Mouse (Mus musculus): ENCODE measurements around the gene Klk9. TPM values are rescaled to one million over a fixed set of nuclear protein-coding genes. Genes with fewer than 3 reads are reported as not detected.

Gene Klk9
- polyA plus RNA-seq, 1 experiment from 2014 or later = not detected

DNA sequence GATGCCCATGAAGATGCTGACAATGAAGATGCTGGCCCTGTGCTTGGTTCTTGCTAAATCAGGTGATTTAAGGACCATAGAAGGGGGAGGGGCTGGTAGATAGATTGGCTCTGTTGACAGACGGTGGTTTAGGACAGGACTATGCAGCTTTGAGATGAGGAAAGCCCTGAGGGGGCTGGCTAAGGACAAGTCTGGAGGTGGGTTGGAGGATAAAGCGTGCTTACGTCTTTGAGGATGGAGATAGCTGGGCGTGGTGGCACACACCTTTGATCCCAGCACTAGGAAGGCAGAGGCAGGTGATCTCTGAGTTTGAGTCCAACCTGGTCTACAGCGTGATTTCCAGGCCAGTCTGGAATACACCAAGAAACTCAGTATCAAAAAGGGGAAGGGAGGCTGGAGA, 34.4 kb downstream of the Klk9 start:
- Histone ChIP-seq H3K9me3 (ENCODE audit: control insufficient read depth) (no peaks in the 10 kb centered on the region), H3K4me1 (replicated peaks; ENCODE audit: control insufficient read depth, insufficient read depth, low read length) (no peaks in the 10 kb centered on the region), H3K4me3 (ENCODE audit: low read depth, low read length) (no peak overlapping the region), H3K27me3 (replicated peaks; ENCODE audit: control insufficient read depth, insufficient read depth, low read length) (no peaks in the 10 kb centered on the region), H3K27ac (ENCODE audit: low read depth, low read length) (no peak overlapping the region), H3K9ac (ENCODE audit: low read depth, low read length) (no peak overlapping the region), H3K36me3 (ENCODE audit: control insufficient read depth, insufficient read depth) (no peaks in the 10 kb centered on the region), H3K4me2 (replicated peaks; ENCODE audit: low read depth) (no peak overlapping the region)
- 70% methylated on average over 5 of the region's 5 CpGs for WGBS
- no peak for TF ChIP-seq CTCF (IDR thresholded peaks at IDR 0.05; ENCODE audit: low read depth)
- ATAC-seq = no peak

DNA sequence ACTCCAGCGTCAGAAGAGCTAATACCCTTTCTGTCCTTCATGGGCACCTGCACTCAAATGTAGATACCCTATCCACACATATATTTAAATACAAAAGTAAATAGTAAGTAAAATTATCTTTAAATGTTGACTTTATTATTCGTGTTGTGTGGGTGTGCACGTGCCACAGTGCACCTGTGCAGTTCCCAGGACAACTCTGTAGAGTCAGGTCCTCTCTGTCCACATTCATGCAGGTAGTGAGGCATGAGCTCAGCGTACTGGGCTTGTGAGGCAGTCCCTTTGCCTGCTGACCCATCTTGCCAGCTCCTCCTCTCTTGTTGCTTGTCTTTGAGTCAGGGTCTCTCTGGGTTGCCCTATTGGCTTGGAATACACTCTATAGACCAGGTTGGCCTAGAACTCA, 36.0 kb downstream of the Klk9 start:
- no peaks in the 10 kb centered on the region for H3K4me1 ChIP-seq (replicated peaks; ENCODE audit: control insufficient read depth, insufficient read depth, low read length)
- no peak for TF ChIP-seq CTCF (IDR thresholded peaks at IDR 0.05; ENCODE audit: low read depth)
- 75% methylated on average over 4 of the region's 4 CpGs for WGBS
- H3K9ac ChIP-seq (ENCODE audit: low read depth, low read length) = no peak overlapping the region
- no peaks in the 10 kb centered on the region for H3K9me3 ChIP-seq (ENCODE audit: control insufficient read depth)
- H3K27ac ChIP-seq (ENCODE audit: low read depth, low read length) = no peak overlapping the region
- no peaks in the 10 kb centered on the region for H3K36me3 ChIP-seq (ENCODE audit: control insufficient read depth, insufficient read depth)
- H3K4me3 ChIP-seq (ENCODE audit: low read depth, low read length) = no peak overlapping the region
- no peaks in the 10 kb centered on the region for H3K27me3 ChIP-seq (replicated peaks; ENCODE audit: control insufficient read depth, insufficient read depth, low read length)
- ATAC-seq = no peak
- no peak overlapping the region for H3K4me2 ChIP-seq (replicated peaks; ENCODE audit: low read depth)

DNA sequence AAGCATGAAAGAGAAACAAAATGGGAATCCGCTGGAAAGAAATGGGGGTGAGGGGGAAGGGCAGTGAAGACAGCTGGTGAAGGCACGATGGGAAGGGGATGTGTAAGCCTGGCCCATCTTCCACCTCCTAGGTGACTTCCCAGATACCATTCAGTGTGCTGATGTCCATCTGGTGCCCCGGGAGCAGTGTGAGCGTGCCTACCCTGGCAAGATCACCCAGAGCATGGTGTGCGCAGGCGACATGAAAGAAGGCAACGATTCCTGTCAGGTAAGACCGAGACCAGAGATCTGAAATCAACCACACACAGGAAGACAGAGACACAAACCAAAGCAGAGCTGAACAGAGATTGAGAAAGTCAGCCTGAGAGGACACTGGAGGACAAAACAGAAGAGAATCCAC, 37.3 kb downstream of the Klk9 start:
- 85% methylated on average over 8 of the region's 8 CpGs for WGBS
- no peak for ATAC-seq
- Histone ChIP-seq H3K27me3 (replicated peaks; ENCODE audit: control insufficient read depth, insufficient read depth, low read length) (no peaks in the 10 kb centered on the region), H3K4me3 (ENCODE audit: low read depth, low read length) (no peak overlapping the region), H3K36me3 (ENCODE audit: control insufficient read depth, insufficient read depth) (no peaks in the 10 kb centered on the region), H3K9ac (ENCODE audit: low read depth, low read length) (no peak overlapping the region), H3K27ac (ENCODE audit: low read depth, low read length) (no peak overlapping the region), H3K4me2 (replicated peaks; ENCODE audit: low read depth) (no peak overlapping the region), H3K4me1 (replicated peaks; ENCODE audit: control insufficient read depth, insufficient read depth, low read length) (no peaks in the 10 kb centered on the region), H3K9me3 (ENCODE audit: control insufficient read depth) (no peaks in the 10 kb centered on the region)
- no peak for TF ChIP-seq CTCF (IDR thresholded peaks at IDR 0.05; ENCODE audit: low read depth)

DNA sequence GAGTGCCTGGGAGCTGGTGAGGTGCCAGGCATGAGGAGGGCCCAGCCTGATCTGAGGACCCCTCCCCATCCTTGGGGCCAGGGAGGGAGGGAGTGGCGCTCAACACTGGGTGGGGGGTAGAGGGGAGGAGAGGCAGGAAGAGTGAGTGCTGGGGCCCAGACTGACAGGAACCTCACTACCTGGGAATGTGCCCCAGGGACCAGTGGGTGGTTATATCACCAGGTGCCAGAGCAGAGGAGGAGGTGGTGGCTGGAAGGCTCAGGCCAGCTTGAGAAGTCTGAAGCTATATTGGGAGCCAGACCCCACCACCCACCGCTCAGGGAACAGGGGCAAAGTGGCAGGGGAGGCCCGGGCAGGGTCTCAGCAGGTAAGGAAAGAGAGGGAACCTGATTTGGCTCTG, 50.0 kb downstream of the Klk9 start, which contains the start of gene Klk5:
Gene Klk5, plus strand, starts transcription at position 271 of the 400 bp plus-strand sequence.
- Histone ChIP-seq H3K9ac (ENCODE audit: low read depth, low read length) (no peak within 1 kb of the TSS), H3K27me3 (replicated peaks; ENCODE audit: control insufficient read depth, insufficient read depth, low read length) (no peaks in the 10 kb centered on the region), H3K4me1 (replicated peaks; ENCODE audit: control insufficient read depth, insufficient read depth, low read length) (no peaks in the 10 kb centered on the region), H3K4me3 (ENCODE audit: low read depth, low read length) (no peak within 1 kb of the TSS), H3K36me3 (ENCODE audit: control insufficient read depth, insufficient read depth) (no peaks in the 10 kb centered on the region), H3K9me3 (ENCODE audit: control insufficient read depth) (no peaks in the 10 kb centered on the region), H3K4me2 (replicated peaks; ENCODE audit: low read depth) (no peak within 1 kb of the TSS), H3K27ac (ENCODE audit: low read depth, low read length) (no peak within 1 kb of the TSS)
- ATAC-seq = no peak
- WGBS = 66% methylated on average over 3 of the region's 3 CpGs
- no peak for TF ChIP-seq CTCF (IDR thresholded peaks at IDR 0.05; ENCODE audit: low read depth)

DNA sequence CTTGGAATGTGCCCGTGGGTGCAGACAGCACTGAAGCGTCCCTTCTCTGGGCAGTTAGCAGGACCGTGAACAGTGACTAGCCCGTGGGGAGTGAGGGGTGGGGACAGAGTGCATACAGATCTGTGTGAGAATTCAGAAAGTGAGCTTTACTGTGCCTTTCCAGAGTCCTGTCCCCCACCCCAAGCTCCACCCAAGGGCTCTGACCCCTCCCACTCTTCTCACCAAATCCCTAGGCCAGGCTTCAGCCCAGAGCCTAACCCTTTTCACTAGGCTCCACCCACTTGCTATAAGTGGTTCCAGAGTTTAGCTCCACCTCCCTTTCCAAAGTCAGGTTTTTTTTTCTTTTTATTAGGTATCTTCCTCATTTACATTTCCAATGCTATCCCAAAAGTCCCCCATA, 52.1 kb downstream of the Klk9 start:
- H3K4me3 ChIP-seq (ENCODE audit: low read depth, low read length) = no peak overlapping the region
- WGBS = 89% methylated on average over 4 of the region's 4 CpGs
- no peak overlapping the region for H3K27ac ChIP-seq (ENCODE audit: low read depth, low read length)
- ATAC-seq = no peak
- no peak for TF ChIP-seq CTCF (IDR thresholded peaks at IDR 0.05; ENCODE audit: low read depth)
- H3K4me2 ChIP-seq (replicated peaks; ENCODE audit: low read depth) = no peak overlapping the region
- H3K36me3 ChIP-seq (ENCODE audit: control insufficient read depth, insufficient read depth) = no peaks in the 10 kb centered on the region
- no peaks in the 10 kb centered on the region for H3K4me1 ChIP-seq (replicated peaks; ENCODE audit: control insufficient read depth, insufficient read depth, low read length)
- no peak overlapping the region for H3K9ac ChIP-seq (ENCODE audit: low read depth, low read length)
- no peaks in the 10 kb centered on the region for H3K27me3 ChIP-seq (replicated peaks; ENCODE audit: control insufficient read depth, insufficient read depth, low read length)
- no peaks in the 10 kb centered on the region for H3K9me3 ChIP-seq (ENCODE audit: control insufficient read depth)

Other genes starting within 250 kb of the Klk9 start
- gene Cd33, start 247.5 kb upstream of the Klk9 start, polyA plus RNA-seq (2015; fragmentation: Nextera tagmentation; extraction: Ambion mirVana) = 1.5 and 2.7 TPM in 2 replicates
- gene Zfp658, start 229.6 kb upstream of the Klk9 start, polyA plus RNA-seq (2015; fragmentation: Nextera tagmentation; extraction: Ambion mirVana) = 0.68 and 0.75 TPM in 2 replicates
- 3.5 and 3.6 TPM in 2 replicates for gene Zfp719, start 212.3 kb upstream of the Klk9 start, polyA plus RNA-seq (2015; fragmentation: Nextera tagmentation; extraction: Ambion mirVana)
- not detected in 2 replicates for gene Zfp819, start 184.7 kb upstream of the Klk9 start, polyA plus RNA-seq (2015; fragmentation: Nextera tagmentation; extraction: Ambion mirVana)
- 59.7 and 68.3 TPM in 2 replicates for gene Ceacam18, start 157.2 kb upstream of the Klk9 start, polyA plus RNA-seq (2015; fragmentation: Nextera tagmentation; extraction: Ambion mirVana)
- 0.50 and 0.64 TPM in 2 replicates for gene Siglece, start 131.7 kb upstream of the Klk9 start, polyA plus RNA-seq (2015; fragmentation: Nextera tagmentation; extraction: Ambion mirVana)
- gene Ctu1, start 119.9 kb upstream of the Klk9 start, polyA plus RNA-seq (2015; fragmentation: Nextera tagmentation; extraction: Ambion mirVana) = 5.2 and 5.8 TPM in 2 replicates
- 0.09 and 0.12 TPM in 2 replicates for gene Klk14, start 101.5 kb upstream of the Klk9 start, polyA plus RNA-seq (2015; fragmentation: Nextera tagmentation; extraction: Ambion mirVana)
- 0.12 TPM in 1 of 2 replicates, not detected in the other for gene Klk13, start 79.3 kb upstream of the Klk9 start, polyA plus RNA-seq (2015; fragmentation: Nextera tagmentation; extraction: Ambion mirVana)
- not detected in 2 replicates for gene Klk12, start 23.0 kb upstream of the Klk9 start, polyA plus RNA-seq (2015; fragmentation: Nextera tagmentation; extraction: Ambion mirVana)
- gene Klk11, start 17.3 kb upstream of the Klk9 start, polyA plus RNA-seq (2015; fragmentation: Nextera tagmentation; extraction: Ambion mirVana) = 0.21 TPM in 1 of 2 replicates, not detected in the other
- gene Klk10, start 10.9 kb upstream of the Klk9 start, polyA plus RNA-seq (2015; fragmentation: Nextera tagmentation; extraction: Ambion mirVana) = 0.33 TPM in 1 of 2 replicates, not detected in the other
- 3.0 and 3.5 TPM in 2 replicates for gene Klk8, start 5.7 kb downstream of the Klk9 start, polyA plus RNA-seq (2015; fragmentation: Nextera tagmentation; extraction: Ambion mirVana)
- not detected in 2 replicates for gene Klk7, start 19.4 kb downstream of the Klk9 start, polyA plus RNA-seq (2015; fragmentation: Nextera tagmentation; extraction: Ambion mirVana)
- not detected in 2 replicates for gene Klk6, start 32.6 kb downstream of the Klk9 start, polyA plus RNA-seq (2015; fragmentation: Nextera tagmentation; extraction: Ambion mirVana)
- gene Klk5, start 50.1 kb downstream of the Klk9 start, polyA plus RNA-seq (2015; fragmentation: Nextera tagmentation; extraction: Ambion mirVana) = not detected in 2 replicates
- gene Klk4, start 89.3 kb downstream of the Klk9 start, polyA plus RNA-seq (2015; fragmentation: Nextera tagmentation; extraction: Ambion mirVana) = not detected in 2 replicates
- gene Klk15, start 141.8 kb downstream of the Klk9 start, polyA plus RNA-seq (2015; fragmentation: Nextera tagmentation; extraction: Ambion mirVana) = not detected in 2 replicates
- not detected in 2 replicates for gene Klk1b8, start 158.8 kb downstream of the Klk9 start, polyA plus RNA-seq (2015; fragmentation: Nextera tagmentation; extraction: Ambion mirVana)
- gene Klk1b1, start 174.9 kb downstream of the Klk9 start, polyA plus RNA-seq (2015; fragmentation: Nextera tagmentation; extraction: Ambion mirVana) = not detected in 2 replicates
- not detected in 2 replicates for gene Klk1b9, start 184.2 kb downstream of the Klk9 start, polyA plus RNA-seq (2015; fragmentation: Nextera tagmentation; extraction: Ambion mirVana)
- gene Klk1b11, start 204.0 kb downstream of the Klk9 start, polyA plus RNA-seq (2015; fragmentation: Nextera tagmentation; extraction: Ambion mirVana) = not detected in 2 replicates
- gene Klk1b26, start 220.3 kb downstream of the Klk9 start, polyA plus RNA-seq (2015; fragmentation: Nextera tagmentation; extraction: Ambion mirVana) = not detected in 2 replicates

Measured in intestine, postnatal 0 days (tissue).